ENCODE assay signal across 8 mouse cellular contexts in genomic region chr14:24486241-24486767, GRCm38 (mm10). TPM values are rescaled to one million over a fixed set of nuclear protein-coding genes. Genes with fewer than 3 reads are reported as not detected.
DNase-seq lines count a peak whose midpoint lies in the region; ATAC-seq and TF ChIP-seq lines count a peak whose summit lies in the region.

No protein-coding gene starts in this region.

- no peak for TF ChIP-seq CTCF in MEL (IDR thresholded peaks at IDR 0.05 in 2 of 3, conservative IDR thresholded peaks at IDR 0.05 in 1 of 3; ENCODE audit: control insufficient read depth in 1 of 3, insufficient read depth in 1 of 3, low read depth in 2 of 3, low read length in 3 of 3, poor library complexity in 1 of 3, severe bottlenecking in 1 of 3)

- no peaks in the 10 kb centered on the region for H3K27me3 ChIP-seq in heart, embryonic 12.5 days (replicated peaks)
- no peaks in the 10 kb centered on the region for H3K27me3 ChIP-seq in MEL (ENCODE audit: control insufficient read depth in 1 of 2, insufficient read depth in 2 of 2, low read length in 2 of 2)
- no peaks in the 10 kb centered on the region for H3K27me3 ChIP-seq in hindbrain, embryonic 15.5 days
- no peaks in the 10 kb centered on the region for H3K27me3 ChIP-seq in liver, embryonic 15.5 days

- TF ChIP-seq RAD21 in MEL (IDR thresholded peaks at IDR 0.05; ENCODE audit: low read depth, low read length), result no peak

- H3K4me3 ChIP-seq in heart, embryonic 12.5 days, result peak overlapping the region; percentile 99
- H3K4me3 ChIP-seq in MEL (ENCODE audit: control insufficient read depth in 1 of 2, insufficient read depth in 1 of 2, low read depth in 2 of 2, low read length in 2 of 2), result peak overlapping the region; percentile 52 to 80
- peak overlapping the region; percentile 96 for H3K4me3 ChIP-seq in hindbrain, embryonic 15.5 days
- peak overlapping the region; percentile 88 for H3K4me3 ChIP-seq in liver, embryonic 15.5 days (replicated peaks)

- H3K27ac ChIP-seq in heart, embryonic 12.5 days (ENCODE audit: poor library complexity, severe bottlenecking), result no peak overlapping the region
- no peak overlapping the region for H3K27ac ChIP-seq in MEL (ENCODE audit: control insufficient read depth, low read depth, low read length)
- H3K27ac ChIP-seq in hindbrain, embryonic 15.5 days (replicated peaks), result peak overlapping the region; percentile 64
- H3K27ac ChIP-seq in liver, embryonic 15.5 days (replicated peaks), result peak overlapping the region; percentile 72

- TF ChIP-seq POLR2A in MEL (IDR thresholded peaks at IDR 0.05; ENCODE audit: control insufficient read depth in 1 of 2, insufficient read depth in 1 of 2, low read depth in 1 of 2, low read length in 2 of 2, poor library complexity in 1 of 2), result no peak

- no peak for TF ChIP-seq EP300 in MEL (IDR thresholded peaks at IDR 0.05; ENCODE audit: low read depth in 1 of 2, low read length in 2 of 2)

- H3K36me3 ChIP-seq in heart, embryonic 12.5 days, result peaks cover 34% of the 10 kb centered on the region
- peaks cover 3 to 9% of the 10 kb centered on the region in 2 experiments; a peak in 3 of 4 replicates for H3K36me3 ChIP-seq in MEL (ENCODE audit: control insufficient read depth in 1 of 2, insufficient read depth in 2 of 2, low read length in 2 of 2)
- H3K36me3 ChIP-seq in hindbrain, embryonic 15.5 days, result peaks cover 31% of the 10 kb centered on the region
- peaks cover 32% of the 10 kb centered on the region for H3K36me3 ChIP-seq in liver, embryonic 15.5 days (replicated peaks)

- H3K4me1 ChIP-seq in heart, embryonic 12.5 days (replicated peaks), result peaks cover 10% of the 10 kb centered on the region
- peaks cover 2 to 17% of the 10 kb centered on the region in 2 experiments; a peak in 3 of 4 replicates for H3K4me1 ChIP-seq in MEL (ENCODE audit: control insufficient read depth in 1 of 2, insufficient read depth in 2 of 2, low read length in 2 of 2)
- H3K4me1 ChIP-seq in hindbrain, embryonic 15.5 days (replicated peaks), result peaks cover 19% of the 10 kb centered on the region
- peaks cover 19% of the 10 kb centered on the region for H3K4me1 ChIP-seq in liver, embryonic 15.5 days (replicated peaks)

- peaks cover 26% of the 10 kb centered on the region for H3K79me2 ChIP-seq in MEL (ENCODE audit: control insufficient read depth, insufficient read depth, low read length, poor library complexity)

- DNase-seq in heart, postnatal 4 days, result no peak
- DNase-seq in MEL (ENCODE audit: low read depth, low spot score), result peak; percentile 22
- no peak for DNase-seq in ovary, postnatal 36 days (ENCODE audit: low spot score)
- no peak for DNase-seq in Muller cell, postnatal 12 days (ENCODE audit: inconsistent ontology term)
- no peak for DNase-seq in cerebellum, adult 9-11 months

- H3K4me2 ChIP-seq in heart, embryonic 12.5 days, result peak overlapping the region; percentile 80
- peak overlapping the region; percentile 80 for H3K4me2 ChIP-seq in hindbrain, embryonic 15.5 days
- peak overlapping the region; percentile 80 for H3K4me2 ChIP-seq in liver, embryonic 15.5 days

- 5% methylated on average over 13 of the region's 13 CpGs for WGBS in heart, embryonic 12.5 days
- WGBS in hindbrain, embryonic 15.5 days, result 10% methylated on average over 13 of the region's 13 CpGs
- 3% methylated on average over 13 of the region's 13 CpGs for WGBS in liver, embryonic 15.5 days (ENCODE audit: insufficient replicate concordance)

- H3K9me3 ChIP-seq in heart, embryonic 12.5 days (replicated peaks), result no peaks in the 10 kb centered on the region
- no peaks in the 10 kb centered on the region for H3K9me3 ChIP-seq in MEL (replicated peaks; ENCODE audit: insufficient read depth, low read length)
- no peaks in the 10 kb centered on the region for H3K9me3 ChIP-seq in hindbrain, embryonic 15.5 days
- H3K9me3 ChIP-seq in liver, embryonic 15.5 days (replicated peaks), result no peaks in the 10 kb centered on the region

- H3K9ac ChIP-seq in heart, embryonic 12.5 days, result peak overlapping the region; percentile 92
- H3K9ac ChIP-seq in MEL (ENCODE audit: control insufficient read depth, low read depth, low read length, poor library complexity, severe bottlenecking), result peak overlapping the region; percentile 85
- peak overlapping the region; percentile 79 for H3K9ac ChIP-seq in hindbrain, embryonic 15.5 days
- H3K9ac ChIP-seq in liver, embryonic 15.5 days, result peak overlapping the region; percentile 72

- no peak for ATAC-seq in heart, embryonic 12.5 days (ENCODE audit: insufficient number of reproducible peaks, low FRiP score)
- ATAC-seq in hindbrain, embryonic 15.5 days (ENCODE audit: low FRiP score, low read depth), result no peak
- no peak; the same call in 1 of the 2 replicates for ATAC-seq in liver, embryonic 15.5 days (ENCODE audit: insufficient read depth)

TF ChIP-seq in MEL, 35 proteins besides CTCF, POLR2A, EP300 and RAD21:
- TF ChIP-seq ZMIZ1 (IDR thresholded peaks at IDR 0.05; ENCODE audit: low read depth, low read length) (no peak), ZC3H11A (IDR thresholded peaks at IDR 0.05; ENCODE audit: low read depth, low read length) (no peak), MAFK (IDR thresholded peaks at IDR 0.05; ENCODE audit: borderline replicate concordance, low read depth, low read length) (no peak), RCOR1 (IDR thresholded peaks at IDR 0.05; ENCODE audit: low read depth, low read length) (no peak), POLR2AphosphoS5 (IDR thresholded peaks at IDR 0.05; ENCODE audit: borderline replicate concordance, low read depth, low read length) (no peak), MYB (IDR thresholded peaks at IDR 0.05; ENCODE audit: low read depth, low read length) (no peak), GATA1 (IDR thresholded peaks at IDR 0.05; ENCODE audit: low read depth, low read length) (no peak), MEF2A (IDR thresholded peaks at IDR 0.05; ENCODE audit: extremely low read depth, insufficient replicate concordance, low read depth, low read length, poor library complexity, severe bottlenecking) (no peak), TCF12 (IDR thresholded peaks at IDR 0.05; ENCODE audit: low read depth, low read length) (no peak), MAX (IDR thresholded peaks at IDR 0.05; ENCODE audit: low read length) (no peak), NELFE (IDR thresholded peaks at IDR 0.05; ENCODE audit: low read depth, low read length) (no peak), TBP (IDR thresholded peaks at IDR 0.05; ENCODE audit: low read depth, low read length) (no peak), TAL1 (IDR thresholded peaks at IDR 0.05; ENCODE audit: low read length) (no peak), SIN3A (IDR thresholded peaks at IDR 0.05; ENCODE audit: low read length) (no peak; the same call in 1 of the 2 replicates), MYC (IDR thresholded peaks at IDR 0.05; ENCODE audit: low read depth, low read length) (no peak), USF2 (IDR thresholded peaks at IDR 0.05; ENCODE audit: borderline replicate concordance in 1 of 2, insufficient read depth in 1 of 2, low read depth in 1 of 2, low read length in 2 of 2) (no peak), ELF1 (IDR thresholded peaks at IDR 0.05; ENCODE audit: low read depth, low read length) (no peak), USF1 (IDR thresholded peaks at IDR 0.05; ENCODE audit: low read depth, low read length) (no peak), CHD2 (IDR thresholded peaks at IDR 0.05; ENCODE audit: low read length) (no peak), MXI1 (IDR thresholded peaks at IDR 0.05; ENCODE audit: low read depth, low read length) (no peak)
TF ChIP-seq in MEL: peak in this region for 0.

RNA-seq across cellular contexts. Expression of gene Polr3a, which starts 0.6 kb away (rescaled TPM):
- 12.8 and 15.3 TPM in 2 replicates for polyA plus RNA-seq in heart, embryonic 12.5 days (2016; fragmentation: Nextera tagmentation; extraction: Ambion mirVana)
- 10 to 100 TPM; 16.8 to 17.7 TPM for total RNA-seq in heart, postnatal 4 days (2021)
- total RNA-seq in MEL (2012; rRNA removed), result 22.8 and 24.0 TPM in 2 replicates
- 10 to 100 TPM in 1 of 2 experiments, not detected in 1; 26.6 TPM for polyA plus RNA-seq in MEL (2012; ENCODE audit: insufficient read depth in 1 of 2, insufficient read length in 2 of 2, low read depth in 1 of 2, low replicate concordance in 2 of 2, missing spikeins in 1 of 2)
- 18.0 and 20.1 TPM in 2 replicates for polyA plus RNA-seq in hindbrain, embryonic 15.5 days (2015; fragmentation: Nextera tagmentation; extraction: Ambion mirVana)
- polyA plus RNA-seq in liver, embryonic 15.5 days (2015; fragmentation: Nextera tagmentation; extraction: Ambion mirVana), result 5.9 and 6.5 TPM in 2 replicates

RNA-seq across cellular contexts. Expression of gene Rps24, which starts 0.6 kb away (rescaled TPM):
- 836 and 843 TPM in 2 replicates for polyA plus RNA-seq in heart, embryonic 12.5 days (2016; fragmentation: Nextera tagmentation; extraction: Ambion mirVana)
- 1,000 to 10,000 TPM; 1,182 to 1,239 TPM for total RNA-seq in heart, postnatal 4 days (2021)
- total RNA-seq in MEL (2012; rRNA removed), result 2,513 and 2,687 TPM in 2 replicates
- polyA plus RNA-seq in MEL (2012; ENCODE audit: insufficient read depth in 1 of 2, insufficient read length in 2 of 2, low read depth in 1 of 2, low replicate concordance in 2 of 2, missing spikeins in 1 of 2), result 1,000 to 10,000 TPM in 1 of 2 experiments, not detected in 1; 2,914 TPM
- 520 and 607 TPM in 2 replicates for polyA plus RNA-seq in hindbrain, embryonic 15.5 days (2015; fragmentation: Nextera tagmentation; extraction: Ambion mirVana)
- polyA plus RNA-seq in liver, embryonic 15.5 days (2015; fragmentation: Nextera tagmentation; extraction: Ambion mirVana), result 313 and 420 TPM in 2 replicates

Comparison
In these comparisons a context has a peak if more than half of its experiments do, and no peak if none do; other contexts are left out.
1. H3K27ac ChIP-seq: peak in hindbrain, embryonic 15.5 days (single experiment) and liver, embryonic 15.5 days (single experiment); none in heart, embryonic 12.5 days (single experiment) and MEL (single experiment).
2. Peak in every context shown above with its lines, with median percentiles within 50 percentile points of each other: H3K4me2 ChIP-seq, H3K4me3 ChIP-seq and H3K9ac ChIP-seq.